Mouse (Mus musculus) liver, embryonic 14.5 days (tissue): ENCODE measurements around the gene Dydc2.

Experiments
- CTCF ChIP-seq: IDR thresholded peaks from 2 replicates; pipeline ENCODE4 v1.5.1; 2016; ENCODE audit warnings: antibody characterized with exemption, low read depth, control low read depth
- EP300 ChIP-seq: IDR thresholded peaks from 2 replicates; pipeline ENCODE4 v1.6.1; 2016; ENCODE audit warnings: antibody characterized with exemption, low read depth

DNA sequence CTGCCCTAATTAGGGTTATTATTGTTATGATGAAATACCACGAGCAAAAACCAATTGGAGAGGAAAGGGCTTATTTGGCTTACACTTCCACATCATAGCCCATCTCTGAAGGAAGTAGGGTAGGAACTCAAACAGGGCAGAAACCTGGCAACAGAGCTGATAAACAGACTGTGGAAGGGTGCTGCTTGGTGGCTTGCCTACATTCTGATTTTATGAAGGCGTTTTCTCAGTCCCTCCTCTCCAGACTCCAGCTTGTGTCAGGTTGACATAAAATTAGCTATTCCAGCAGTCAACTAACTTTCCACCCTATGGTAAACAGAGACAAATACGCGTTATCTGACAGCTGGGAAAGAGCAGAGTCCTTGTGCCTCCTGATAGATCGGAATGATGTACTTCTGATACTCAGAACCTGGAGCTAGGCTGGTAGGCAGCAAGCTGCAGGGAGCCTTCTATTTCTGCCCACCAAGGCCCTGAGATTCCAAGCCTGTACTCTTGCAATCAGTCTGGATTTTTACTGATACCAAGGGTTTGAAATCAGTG, 54.2 kb downstream of the Dydc2 start:
- TF ChIP-seq CTCF (no peak), EP300 (no peak)
